Mouse (Mus musculus) MEL (cell line): ENCODE measurements around the gene Mus81.

ENCODE experiments used
- BHLHE40 ChIP-seq: IDR thresholded peaks from 2 replicates; pipeline ENCODE4 v1.6.1; 2012; ENCODE audit warnings: low read depth, mild to moderate bottlenecking, inconsistent platforms, low read length, improper control_type of control experiment, borderline replicate concordance
- CTCF ChIP-seq, 3 experiments: IDR thresholded peaks in 2 of 3; conservative IDR thresholded peaks in 1 of 3; 2 replicates each; pipeline ENCODE4 v1.5.1; 2011 to 2012; ENCODE audit warnings: low read length in 3 of 3, low read depth in 2 of 3, mild to moderate bottlenecking in 2 of 3, improper control_type of control experiment in 1 of 3, inconsistent platforms in 1 of 3, mixed read lengths in 1 of 3, moderate library complexity in 1 of 3; ENCODE audit not compliant: control insufficient read depth in 1 of 3, insufficient read depth in 1 of 3, poor library complexity in 1 of 3, severe bottlenecking in 1 of 3
- E2F4 ChIP-seq: IDR thresholded peaks from 2 replicates; pipeline ENCODE4 v1.6.1; 2011; ENCODE audit warnings: low read depth, low read length, improper control_type of control experiment, borderline replicate concordance
- EP300 ChIP-seq, 2 experiments: IDR thresholded peaks; 2 replicates each; pipeline ENCODE4 v1.6.1; 2011; ENCODE audit warnings: improper control_type of control experiment in 2 of 2, low read length in 2 of 2, low read depth in 1 of 2, mild to moderate bottlenecking in 1 of 2
- ETS1 ChIP-seq: IDR thresholded peaks from 2 replicates; pipeline ENCODE4 v1.6.1; 2012; ENCODE audit warnings: low read depth, mild to moderate bottlenecking, inconsistent platforms, low read length, improper control_type of control experiment, moderate library complexity
- MAX ChIP-seq: IDR thresholded peaks from 2 replicates; pipeline ENCODE4 v1.6.1; 2011; ENCODE audit warnings: low read length, improper control_type of control experiment
- MEF2A ChIP-seq: IDR thresholded peaks from 2 replicates; pipeline ENCODE4 v1.6.1; 2014; ENCODE audit warnings: low read depth, mild to moderate bottlenecking, inconsistent platforms, low read length, improper control_type of control experiment; ENCODE audit not compliant: poor library complexity, insufficient replicate concordance, severe bottlenecking; ENCODE audit errors: extremely low read depth
- NELFE ChIP-seq: IDR thresholded peaks from 2 replicates; pipeline ENCODE4 v1.6.1; 2011; ENCODE audit warnings: low read depth, low read length, improper control_type of control experiment
- POLR2A ChIP-seq, 2 experiments: IDR thresholded peaks; 2 replicates each; pipeline ENCODE4 v1.6.1; 2011 to 2012; ENCODE audit warnings: low read length in 2 of 2, mild to moderate bottlenecking in 2 of 2, control low read depth in 1 of 2, improper control_type of control experiment in 1 of 2, low read depth in 1 of 2, moderate library complexity in 1 of 2; ENCODE audit not compliant: control insufficient read depth in 1 of 2, insufficient read depth in 1 of 2, poor library complexity in 1 of 2
- UBTF ChIP-seq: IDR thresholded peaks from 2 replicates; pipeline ENCODE4 v1.6.1; 2012; ENCODE audit warnings: low read depth, mild to moderate bottlenecking, inconsistent platforms, low read length, improper control_type of control experiment, moderate library complexity, borderline replicate concordance; ENCODE audit not compliant: insufficient read depth

- TF ChIP-seq MAX (no peak), UBTF (no peak), CTCF (IDR thresholded peaks at IDR 0.05 in 2 of 3, conservative IDR thresholded peaks at IDR 0.05 in 1 of 3; ENCODE audit: control insufficient read depth in 1 of 3, insufficient read depth in 1 of 3, low read depth in 2 of 3, low read length in 3 of 3, poor library complexity in 1 of 3, severe bottlenecking in 1 of 3) (no peak), MEF2A (no peak), NELFE (no peak), ETS1 (no peak), BHLHE40 (no peak), EP300 (IDR thresholded peaks at IDR 0.05; ENCODE audit: low read depth in 1 of 2, low read length in 2 of 2) (no peak), POLR2A (IDR thresholded peaks at IDR 0.05; ENCODE audit: control insufficient read depth in 1 of 2, insufficient read depth in 1 of 2, low read depth in 1 of 2, low read length in 2 of 2, poor library complexity in 1 of 2) (no peak), E2F4 (no peak)
These were observed 25.0 kb downstream of the Mus81 start for GRCm38 (mm10) chr19:5463212-5463611.
